Mouse (Mus musculus) liver, postnatal 0 days (tissue): ENCODE measurements at regions not wholly inside any gene's neighbourhood (a gene's known extent, or its start where the extent isn't known, plus 50 kb on each side); places are given as distances from the start of the nearest gene placed in this dataset.

Experiments
- ATAC-seq: fragments of 200-750 bp; cut with Nextera tagmentation; 2 replicates; pipeline ENCODE4 v1.8.0; 2017; ENCODE audit warnings: mild to moderate bottlenecking, moderate library complexity
- DNase-seq: peaks from one replicate; pipeline ENCODE4 v3.0.0-alpha.2; 2016
- H3K27ac ChIP-seq: fragments of 300-500 bp; sonication (generic); 2 replicates; pipeline ENCODE4 v1.5.1; 2014; ENCODE audit warnings: antibody characterized with exemption, moderate library complexity, mild to moderate bottlenecking, low read depth
- H3K27me3 ChIP-seq: fragments of 300-500 bp; sonication (generic); 2 replicates; pipeline ENCODE4 v1.6.1; 2014; ENCODE audit warnings: low read length, control low read depth, mixed read lengths; ENCODE audit not compliant: insufficient read depth
- H3K36me3 ChIP-seq: fragments of 300-500 bp; sonication (generic); replicated peaks from 2 replicates; pipeline ENCODE4 v1.6.1; 2014; ENCODE audit warnings: mild to moderate bottlenecking, control low read depth, low read length, moderate library complexity, mixed read lengths; ENCODE audit not compliant: insufficient read depth
- H3K4me1 ChIP-seq: fragments of 300-500 bp; sonication (generic); 2 replicates; pipeline ENCODE4 v1.6.1; 2014; ENCODE audit warnings: antibody characterized with exemption, mild to moderate bottlenecking, control low read depth; ENCODE audit not compliant: insufficient read depth
- H3K4me2 ChIP-seq: fragments of 300-500 bp; sonication (generic); 2 replicates; pipeline ENCODE4 v1.6.1; 2014; ENCODE audit warnings: low read depth, mild to moderate bottlenecking, low read length, moderate library complexity, mixed read lengths
- H3K4me3 ChIP-seq: fragments of 300-500 bp; sonication (generic); 2 replicates; pipeline ENCODE4 v1.5.1; 2014; ENCODE audit warnings: low read depth, low read length
- H3K9ac ChIP-seq: fragments of 300-500 bp; sonication (generic); replicated peaks from 2 replicates; pipeline ENCODE4 v1.6.1; 2014; ENCODE audit warnings: mild to moderate bottlenecking, moderate library complexity
- H3K9me3 ChIP-seq: fragments of 300-500 bp; sonication (generic); 2 replicates; pipeline ENCODE4 v1.6.1; 2016; ENCODE audit warnings: mild to moderate bottlenecking, control low read depth, low read length, mixed read lengths
- CTCF ChIP-seq: sonication (generic); IDR thresholded peaks from 2 replicates; pipeline ENCODE4 v1.5.1; 2016; ENCODE audit warnings: antibody characterized with exemption, low read depth
- EP300 ChIP-seq: IDR thresholded peaks from 2 replicates; pipeline ENCODE4 v1.6.1; 2016; ENCODE audit warnings: antibody characterized with exemption, low read depth, mild to moderate bottlenecking
- WGBS: fragments of 180-500 bp; shearing (Covaris S2); extraction: QIAGEN DNeasy Blood & Tissue Kit; methylation state at CpG from one replicate; pipeline ENCODE4 v1.1.7; 2014; ENCODE audit not compliant: insufficient replicate concordance; 5-methylcytosine and 5-hydroxymethylcytosine counted together

DNA sequence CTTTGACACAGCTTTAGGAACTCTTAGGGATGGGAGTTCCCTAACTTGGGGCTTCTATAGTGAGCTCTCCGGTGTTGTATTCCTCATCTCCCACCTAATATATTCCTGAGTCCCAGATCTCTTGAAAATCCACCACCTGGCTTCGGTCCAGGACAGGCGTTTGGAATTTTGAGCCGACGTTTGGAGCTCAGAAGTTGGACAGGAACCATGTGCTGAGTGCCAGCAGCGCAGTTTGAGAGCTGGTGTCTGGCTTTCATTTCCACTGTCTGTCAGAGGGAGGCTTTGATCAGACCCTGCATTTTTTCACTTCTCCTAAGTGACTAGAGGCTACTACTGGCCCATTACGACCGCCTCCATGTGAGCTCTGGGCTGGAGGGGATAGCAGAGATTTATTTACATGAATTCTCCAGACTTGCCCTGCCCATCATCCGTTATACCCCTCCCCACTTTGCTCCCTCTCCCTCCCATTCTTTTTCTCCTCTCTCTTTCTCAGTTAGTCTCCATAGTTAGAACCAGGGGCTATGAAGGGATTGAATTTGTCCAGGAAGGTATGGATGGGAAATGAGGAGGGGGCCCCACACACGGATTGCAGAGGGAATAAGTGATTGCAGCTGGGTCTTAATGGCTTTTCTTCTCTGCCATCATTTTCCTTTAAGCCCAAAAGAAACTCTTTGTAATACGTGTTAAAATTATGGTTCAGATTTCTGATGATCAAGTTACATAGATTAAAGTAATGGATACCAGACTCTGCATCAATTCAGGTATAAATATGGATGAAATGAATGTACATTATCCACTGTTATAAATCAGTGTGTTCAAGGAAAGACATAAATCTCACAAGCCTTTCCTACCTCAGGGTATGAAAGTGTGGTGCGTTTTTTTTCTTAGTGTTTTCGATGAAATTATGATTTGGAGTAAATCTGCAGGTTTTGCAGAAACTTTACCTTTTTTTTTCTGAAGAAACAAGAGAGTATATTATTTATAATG lies 474.5 kb upstream of the Zfp462 start:
- no peak overlapping the region for H3K9ac ChIP-seq
- 71% methylated on average over 13 of the region's 13 CpGs for WGBS
- no peak overlapping the region for H3K4me3 ChIP-seq
- no peak for DNase-seq
- no peak overlapping the region for H3K4me2 ChIP-seq
- H3K27ac ChIP-seq = no peak overlapping the region
- H3K36me3 ChIP-seq = no peaks in the 10 kb centered on the region
- ATAC-seq = no peak
- H3K27me3 ChIP-seq = no peaks in the 10 kb centered on the region
- TF ChIP-seq EP300 = no peak
- no peak for TF ChIP-seq CTCF
- H3K9me3 ChIP-seq = no peaks in the 10 kb centered on the region
- no peaks in the 10 kb centered on the region for H3K4me1 ChIP-seq

DNA sequence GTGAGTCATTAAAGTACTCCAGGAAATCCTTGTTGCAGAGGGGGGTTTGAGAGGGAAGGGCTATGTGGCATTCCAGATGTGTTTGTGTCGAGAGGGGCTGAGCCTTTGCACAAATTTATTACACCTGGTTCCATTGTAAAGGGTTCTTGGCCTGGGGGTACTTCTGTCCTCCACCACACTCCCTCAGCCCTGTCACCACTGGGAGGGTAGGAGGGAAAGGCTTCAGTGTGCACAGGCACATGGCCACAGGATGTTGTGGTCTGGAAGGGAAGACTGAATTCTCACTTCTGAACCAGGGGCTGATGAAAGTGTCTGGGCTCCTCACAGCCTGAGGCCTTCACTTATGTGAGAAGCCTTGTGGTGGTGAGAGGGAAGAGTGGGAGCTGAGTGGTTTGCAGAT lies 473.8 kb upstream of the Zfp462 start:
- H3K4me3 ChIP-seq = no peak overlapping the region
- TF ChIP-seq EP300 (no peak), CTCF (no peak)
- H3K4me1 ChIP-seq = no peaks in the 10 kb centered on the region
- ATAC-seq = no peak
- WGBS = 31% methylated on average over 1 of the region's 1 CpGs
- no peak for DNase-seq
- H3K36me3 ChIP-seq = no peaks in the 10 kb centered on the region
- H3K4me2 ChIP-seq = no peak overlapping the region
- H3K9ac ChIP-seq = no peak overlapping the region
- H3K27me3 ChIP-seq = no peaks in the 10 kb centered on the region
- H3K27ac ChIP-seq = no peak overlapping the region
- no peaks in the 10 kb centered on the region for H3K9me3 ChIP-seq

GRCm38 (mm10) chr4:54481766-54482165 lies 463.1 kb upstream of the Zfp462 start:
- DNase-seq = no peak
- TF ChIP-seq CTCF = no peak
- TF ChIP-seq EP300 = no peak
- Histone ChIP-seq H3K9ac (no peak overlapping the region), H3K4me3 (no peak overlapping the region), H3K4me2 (no peak overlapping the region), H3K27ac (no peak overlapping the region), H3K27me3 (no peaks in the 10 kb centered on the region), H3K9me3 (no peaks in the 10 kb centered on the region), H3K4me1 (no peaks in the 10 kb centered on the region), H3K36me3 (no peaks in the 10 kb centered on the region)
- 37% methylated on average over 2 of the region's 2 CpGs for WGBS
- ATAC-seq = no peak

- 79% methylated on average over 6 of the region's 6 CpGs for WGBS
- Histone ChIP-seq H3K36me3 (no peaks in the 10 kb centered on the region), H3K27me3 (no peaks in the 10 kb centered on the region), H3K9me3 (no peaks in the 10 kb centered on the region), H3K9ac (no peak overlapping the region), H3K4me2 (no peak overlapping the region), H3K4me3 (no peak overlapping the region), H3K4me1 (no peaks in the 10 kb centered on the region), H3K27ac (no peak overlapping the region)
- TF ChIP-seq CTCF = no peak
- TF ChIP-seq EP300 = no peak
- DNase-seq = no peak
- ATAC-seq = no peak
Measured at GRCm38 (mm10) chr4:54493074-54493473, 451.8 kb upstream of the Zfp462 start.

GRCm38 (mm10) chr4:54497312-54497994 lies 447.4 kb upstream of the Zfp462 start:
- 72% methylated on average over 2 of the region's 2 CpGs for WGBS
- no peaks in the 10 kb centered on the region for H3K4me1 ChIP-seq
- no peaks in the 10 kb centered on the region for H3K36me3 ChIP-seq
- H3K9ac ChIP-seq = no peak overlapping the region
- no peaks in the 10 kb centered on the region for H3K27me3 ChIP-seq
- no peak for TF ChIP-seq EP300
- TF ChIP-seq CTCF = no peak
- DNase-seq (no peak), ATAC-seq (no peak)
- no peak overlapping the region for H3K4me3 ChIP-seq
- no peak overlapping the region for H3K4me2 ChIP-seq
- no peaks in the 10 kb centered on the region for H3K9me3 ChIP-seq
- no peak overlapping the region for H3K27ac ChIP-seq

DNA sequence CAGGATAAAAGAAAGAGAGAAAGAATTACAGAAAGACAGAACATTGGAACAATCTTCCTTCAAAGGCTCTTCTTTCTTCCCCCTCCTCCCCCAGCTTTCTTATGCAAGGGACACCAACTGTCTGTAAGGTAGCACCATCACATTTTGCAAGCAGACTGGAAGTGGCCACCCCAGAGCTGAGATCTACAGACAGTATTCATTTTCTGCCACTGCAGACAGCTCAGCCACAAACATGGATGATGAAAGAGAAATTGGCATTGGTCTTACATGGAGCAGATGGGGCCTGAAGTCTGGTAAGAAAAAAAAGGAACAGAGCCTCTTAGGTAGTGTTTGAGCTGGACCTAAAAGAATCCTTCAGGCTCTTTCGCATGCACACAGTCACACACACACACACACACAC lies 428.9 kb upstream of the Zfp462 start:
- WGBS = 62% methylated on average over 1 of the region's 1 CpGs
- no peak for DNase-seq
- H3K9me3 ChIP-seq = no peaks in the 10 kb centered on the region

More for the DNA sequence above, 428.9 kb upstream of the Zfp462 start:
- TF ChIP-seq EP300 = no peak
- TF ChIP-seq CTCF = no peak
- no peak overlapping the region for H3K27ac ChIP-seq
- ATAC-seq = no peak
- H3K9ac ChIP-seq = no peak overlapping the region
- H3K4me2 ChIP-seq = no peak overlapping the region
- H3K36me3 ChIP-seq = no peaks in the 10 kb centered on the region
- no peak overlapping the region for H3K4me3 ChIP-seq
- H3K4me1 ChIP-seq = no peaks in the 10 kb centered on the region
- no peaks in the 10 kb centered on the region for H3K27me3 ChIP-seq
